Mouse (Mus musculus): Measurements from ENCODE around the gene Kdm4a. TPM values are rescaled to one million over a fixed set of nuclear protein-coding genes. Genes with fewer than 3 reads are reported as not detected.

Kdm4a gene
- total RNA-seq, 2 experiments from 2014 or later, result 56.5 to 66.7 TPM

DNA sequence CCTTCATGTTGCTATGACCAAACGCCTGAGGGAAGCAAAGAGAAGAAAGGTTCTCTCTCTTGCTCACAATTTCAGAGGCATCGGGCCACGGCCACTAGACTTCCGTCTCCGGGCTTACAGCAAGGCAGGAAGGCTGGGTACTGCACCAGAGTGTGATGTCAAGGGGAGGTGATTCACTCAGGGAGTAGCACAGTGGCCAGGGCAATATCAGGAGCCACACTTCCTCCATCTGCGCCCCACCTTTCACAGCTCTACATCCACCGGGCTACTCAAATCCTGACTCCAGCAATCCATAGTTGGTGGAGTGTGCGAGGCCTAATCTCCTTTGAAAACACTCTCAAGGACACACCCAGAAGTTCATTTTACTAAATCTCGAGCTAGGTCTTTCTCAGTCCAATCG is 62.3 kb downstream of the Kdm4a start:
- no peak for DNase-seq (ENCODE audit: low spot score in 2 of 2)

DNA sequence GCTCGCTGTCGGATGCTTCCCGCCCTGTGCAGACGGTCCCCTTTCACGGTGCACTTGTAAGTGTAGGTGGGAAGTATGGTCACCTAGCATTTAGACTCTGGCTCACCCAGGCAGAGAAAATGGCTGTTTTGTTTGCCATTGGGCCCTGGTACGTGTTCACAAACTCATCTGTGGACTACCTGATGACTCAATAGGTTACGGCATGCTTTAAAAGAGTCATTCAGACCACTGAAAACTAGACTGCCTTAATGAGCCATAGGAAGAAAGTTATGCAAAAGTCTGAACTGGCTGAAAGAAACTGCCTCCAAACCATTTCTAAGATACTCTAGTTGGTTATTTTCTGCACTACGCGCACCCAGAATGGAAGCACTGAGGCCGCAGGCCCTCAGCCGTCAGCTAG is 63.7 kb downstream of the Kdm4a start:
- DNase-seq (ENCODE audit: low spot score in 2 of 2), result no peak

DNA sequence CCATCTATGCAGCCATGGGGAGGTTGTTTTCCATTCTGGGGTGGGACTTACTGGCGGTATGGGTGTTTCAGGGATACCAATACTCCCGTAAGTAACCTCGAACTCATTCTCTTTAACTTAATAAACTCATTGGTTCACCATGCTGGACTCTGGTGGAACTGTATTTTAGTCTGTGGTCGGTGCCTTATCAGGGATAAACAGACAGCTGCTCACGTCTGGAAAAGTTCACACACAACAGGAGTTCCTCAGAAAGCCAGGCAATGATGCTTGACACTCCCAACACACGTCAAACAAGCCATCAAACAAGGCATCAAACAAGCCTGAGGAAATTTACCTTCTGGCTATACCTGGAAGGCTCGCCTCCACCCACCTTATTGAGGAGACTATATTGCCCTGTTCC is 64.7 kb downstream of the Kdm4a start:
- no peak for DNase-seq (ENCODE audit: low spot score in 2 of 2)

DNA sequence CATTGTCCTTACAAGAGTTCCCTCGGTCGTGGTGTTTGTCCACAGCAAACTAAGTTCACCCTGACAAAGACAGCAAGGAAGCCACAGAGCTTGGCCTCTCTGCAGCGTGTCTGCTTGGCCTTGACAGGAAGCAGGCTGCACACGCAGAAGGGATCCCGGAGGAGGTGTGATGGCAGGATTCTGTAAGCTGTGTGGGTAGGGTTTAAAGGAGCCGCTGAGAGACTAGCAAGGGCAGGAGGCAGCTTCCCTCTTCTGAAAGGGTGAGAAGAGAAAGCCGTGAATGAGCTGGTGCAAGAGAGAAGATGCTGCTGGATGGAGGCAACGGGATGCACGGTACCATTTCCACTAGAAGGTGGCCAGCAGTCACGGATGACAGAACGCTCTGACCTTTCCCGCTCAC is 67.2 kb downstream of the Kdm4a start:
- DNase-seq (ENCODE audit: low spot score in 2 of 2), result no peak

DNA sequence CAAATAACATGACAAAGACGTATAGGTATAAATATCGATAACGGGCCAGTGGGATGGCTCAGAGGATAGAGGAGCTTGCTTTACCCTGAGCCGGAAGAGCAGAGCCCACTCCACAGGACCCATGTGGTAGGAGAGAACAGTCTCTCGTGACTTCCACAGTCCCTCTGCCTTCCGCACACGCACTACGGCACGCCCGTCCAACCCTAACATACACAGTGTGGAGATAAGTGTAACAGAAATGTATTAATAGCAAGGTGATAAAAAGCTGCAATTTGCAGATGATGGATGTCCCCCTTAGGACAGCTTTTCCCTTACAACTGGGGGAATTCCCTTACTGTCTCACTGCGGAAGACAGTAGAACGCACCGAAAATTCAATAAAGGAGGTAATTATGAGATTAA is 70.2 kb downstream of the Kdm4a start:
- no peak for DNase-seq (ENCODE audit: low spot score in 2 of 2)

DNA sequence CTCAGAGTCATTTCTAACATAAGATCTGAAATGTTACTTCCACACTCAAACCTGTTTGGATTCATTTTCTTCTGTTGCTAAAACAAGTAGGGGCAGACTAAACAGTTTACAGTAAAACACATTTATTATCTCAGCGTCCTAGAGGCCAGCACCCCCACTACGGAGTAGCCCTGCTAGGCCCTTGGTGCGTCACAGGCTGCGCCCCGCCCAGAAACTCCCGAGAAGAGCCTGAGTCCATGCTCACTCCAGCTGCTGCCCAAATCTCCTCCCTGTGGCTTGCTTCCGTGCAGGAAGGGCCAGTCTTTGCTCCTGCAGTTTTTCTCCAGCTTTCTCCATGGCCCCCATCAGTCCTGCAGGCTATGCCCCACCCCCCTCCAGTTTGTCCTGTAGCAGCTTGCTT is 71.1 kb downstream of the Kdm4a start:
- DNase-seq (ENCODE audit: low spot score in 2 of 2), result no peak

DNA sequence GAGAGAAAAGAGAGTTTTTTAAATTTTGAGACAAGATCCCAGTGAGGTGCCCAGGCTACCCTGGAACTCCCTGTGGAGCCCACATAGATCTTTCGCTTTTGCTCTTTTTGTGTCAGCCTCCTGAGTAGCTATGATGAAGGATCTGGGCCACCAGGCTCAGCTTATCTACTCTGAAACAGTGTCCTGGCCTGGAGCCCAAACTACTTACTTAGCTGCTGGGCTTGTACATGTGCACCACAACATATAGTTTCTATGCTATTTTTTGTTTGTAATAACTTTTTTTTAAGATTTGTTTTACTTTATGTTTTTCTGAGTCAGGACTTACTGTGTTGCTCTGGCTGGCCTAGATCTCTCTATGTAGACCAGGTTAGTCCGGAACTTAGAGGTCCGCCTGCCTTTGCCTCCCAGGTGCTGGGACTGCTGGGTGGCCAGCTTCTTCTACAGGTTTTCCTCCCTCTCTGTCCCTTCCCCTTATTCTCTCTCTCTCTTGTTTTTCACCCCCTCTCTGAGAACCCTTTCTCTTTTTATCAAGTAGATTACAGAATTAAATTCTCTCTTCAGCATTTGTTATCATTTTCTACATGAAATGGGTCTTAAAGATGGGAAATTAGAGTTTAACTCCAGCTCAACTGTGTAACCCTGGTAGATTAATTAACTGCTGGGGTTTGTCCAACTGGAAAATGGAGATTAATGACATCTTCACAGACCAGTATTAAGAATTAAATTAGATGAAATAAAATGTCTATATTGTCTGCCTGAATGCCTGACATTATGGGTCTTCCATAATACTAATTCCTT is 74.4 kb downstream of the Kdm4a start:
- no peak for DNase-seq (ENCODE audit: low spot score in 2 of 2)

DNA sequence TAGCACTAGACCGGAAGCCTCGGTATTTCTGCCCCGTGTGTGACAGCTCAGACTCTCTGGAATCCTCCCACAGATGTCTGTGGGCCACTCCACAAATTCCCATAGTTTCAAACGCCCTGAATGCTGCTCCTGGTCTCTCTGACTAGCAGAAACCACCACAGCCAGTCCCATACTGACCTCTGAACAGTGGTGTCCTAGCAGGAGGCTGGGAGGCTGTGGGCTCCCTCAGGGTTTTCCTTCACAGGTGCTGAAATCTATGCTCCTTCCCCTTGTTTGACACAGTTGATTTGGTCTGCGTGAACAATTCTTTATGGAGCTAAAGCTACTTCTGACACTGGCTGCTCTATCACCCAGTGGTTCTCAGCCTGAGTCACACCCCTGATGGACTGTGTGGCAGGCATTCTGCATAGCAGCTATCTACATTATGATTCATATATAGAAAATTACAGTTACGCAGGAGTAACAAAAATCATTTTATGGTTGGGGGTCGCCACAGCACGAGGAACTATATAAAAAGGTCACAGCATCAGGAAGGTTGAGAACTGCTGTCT is 76.5 kb downstream of the Kdm4a start:
- DNase-seq (ENCODE audit: low spot score in 2 of 2), result no peak

DNA sequence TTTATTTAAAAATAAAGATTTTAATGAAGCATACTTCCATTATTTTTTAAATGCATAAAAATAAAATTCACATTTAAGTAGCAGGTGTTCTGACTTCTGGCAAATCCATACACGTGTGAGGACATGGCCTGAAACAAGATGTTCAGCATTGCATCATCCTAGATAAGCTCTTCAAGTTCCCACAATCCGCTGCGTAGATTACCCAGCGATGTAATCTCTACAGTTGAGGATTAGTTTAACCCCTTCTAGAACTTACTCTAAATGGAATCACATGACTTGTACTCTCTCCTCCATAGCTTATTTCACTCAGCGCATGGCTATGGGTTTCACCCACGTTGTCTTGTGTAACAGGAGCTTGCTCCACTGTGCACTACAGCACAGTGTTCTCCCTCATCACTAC is 78.3 kb downstream of the Kdm4a start:
- DNase-seq (ENCODE audit: low spot score in 2 of 2), result no peak

DNA sequence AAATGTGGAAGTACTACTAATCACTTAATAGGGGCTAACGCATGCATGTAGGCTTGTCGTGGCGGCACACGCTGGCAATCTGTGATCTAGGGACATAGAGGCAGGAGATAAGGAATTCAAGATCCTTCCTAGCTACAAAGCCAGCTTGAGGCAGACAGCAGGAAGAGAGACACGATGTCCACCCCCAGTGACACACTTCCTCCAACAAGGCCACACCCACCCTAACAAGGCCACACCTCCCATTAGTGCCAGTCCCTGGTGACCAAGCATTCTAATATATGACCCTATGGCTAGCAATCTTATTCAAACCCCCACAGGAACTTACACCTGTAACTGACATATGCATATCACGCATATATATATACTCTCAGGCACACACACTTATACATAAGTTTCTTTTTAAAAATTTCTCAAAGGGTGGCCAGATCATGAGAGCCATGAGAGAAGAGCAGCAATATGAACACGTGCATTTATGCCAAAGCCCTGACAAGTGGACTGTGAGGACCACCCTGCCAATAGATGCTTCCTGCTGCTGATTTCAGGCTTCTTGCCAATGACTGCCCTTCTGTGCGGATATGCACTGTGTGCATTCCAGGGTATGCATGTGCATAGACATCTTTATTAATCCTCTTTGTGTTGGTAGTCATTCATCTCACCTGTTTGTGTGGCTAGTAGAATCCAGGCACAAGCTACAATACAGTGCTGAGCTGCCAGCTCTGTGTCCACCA is 80.0 kb downstream of the Kdm4a start:
- DNase-seq (ENCODE audit: low spot score in 2 of 2), result no peak

DNA sequence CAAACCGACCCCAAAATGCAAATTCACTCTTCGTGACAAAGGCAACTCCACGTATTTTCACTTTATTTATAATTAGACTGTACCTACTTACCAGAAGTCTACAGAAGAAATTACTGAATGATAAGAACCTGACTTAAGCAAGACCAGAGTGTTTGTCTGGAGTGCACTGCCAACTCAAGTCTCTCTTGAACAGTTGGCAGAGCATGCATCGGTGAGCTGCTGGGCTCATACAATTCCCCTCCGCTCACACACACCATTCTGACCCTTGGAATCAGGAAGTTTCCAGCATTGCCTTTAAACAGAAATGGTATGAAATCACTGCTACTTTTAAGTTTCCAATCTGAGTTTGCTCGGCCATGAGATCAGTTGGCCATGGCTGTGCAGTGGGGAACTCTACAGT is 81.3 kb downstream of the Kdm4a start:
- DNase-seq (ENCODE audit: low spot score in 2 of 2), result no peak

DNA sequence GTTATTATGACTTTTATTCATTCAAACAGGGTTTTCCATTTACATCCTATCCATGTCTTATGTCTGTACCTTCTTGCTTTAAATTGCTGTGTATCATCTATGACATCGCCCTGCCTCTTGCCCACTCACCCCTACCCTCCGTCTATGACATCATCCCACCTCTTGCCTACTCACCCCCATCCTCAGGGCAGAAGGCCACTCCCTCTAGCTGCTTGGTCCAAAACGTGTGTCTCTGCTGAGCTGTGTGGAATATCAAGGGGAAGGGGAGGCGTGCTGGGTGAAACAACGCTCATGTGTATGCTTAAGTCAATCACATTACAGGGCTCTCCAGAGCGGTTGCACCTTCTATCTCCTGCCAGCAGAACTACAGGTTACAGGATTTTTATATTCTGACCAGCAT is 83.8 kb downstream of the Kdm4a start:
- DNase-seq (ENCODE audit: low spot score in 2 of 2), result no peak

DNA sequence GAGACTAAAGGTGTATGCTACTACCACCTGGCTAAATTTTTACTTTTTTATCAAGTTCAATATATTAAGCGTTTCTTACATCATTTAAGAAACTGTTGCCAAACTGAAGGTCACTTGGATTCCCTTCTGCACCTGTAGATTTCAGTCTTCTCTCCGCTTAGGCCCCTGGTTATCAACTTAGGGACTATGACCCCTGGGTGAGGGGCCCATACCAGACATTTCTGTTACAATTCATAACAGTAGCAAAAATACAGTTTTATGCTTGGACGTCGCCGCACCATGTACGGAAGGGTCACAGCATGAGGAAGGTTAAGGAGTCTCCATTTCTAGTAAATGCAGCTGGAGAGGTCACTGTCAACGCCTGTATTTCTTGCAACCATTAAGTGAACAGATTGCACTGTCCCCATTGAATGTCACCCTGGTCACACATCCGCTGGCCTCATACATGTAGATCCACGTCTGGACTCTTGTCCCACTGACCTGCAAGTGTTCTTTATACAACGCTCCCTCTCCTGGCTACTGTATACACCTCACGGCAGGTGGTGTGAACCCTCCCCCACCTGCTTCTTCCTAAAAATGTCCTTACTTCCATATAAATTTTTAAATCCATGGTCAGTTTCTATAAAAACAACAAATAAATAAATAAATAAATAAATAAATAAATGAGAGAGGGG is 86.9 kb downstream of the Kdm4a start:
- DNase-seq (ENCODE audit: low spot score in 2 of 2), result no peak

DNA sequence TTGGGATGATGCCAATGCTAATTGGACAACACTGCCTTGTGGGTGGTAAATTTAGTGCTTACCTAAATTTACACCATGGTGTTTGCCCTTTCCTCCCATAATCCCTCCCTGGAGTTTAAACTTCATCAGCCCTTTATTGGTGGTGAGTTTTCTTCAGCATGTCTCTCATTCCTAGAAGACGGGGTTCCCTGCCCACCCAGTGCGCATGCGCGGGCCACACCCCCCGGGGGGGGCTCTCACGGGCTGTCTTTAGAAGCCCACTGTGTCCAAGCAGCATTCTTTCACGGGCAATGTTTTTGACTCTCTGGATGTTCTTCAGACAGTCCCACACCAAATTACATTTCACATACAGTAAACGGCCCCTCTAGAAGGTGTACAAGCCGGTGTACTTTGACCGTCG is 89.4 kb downstream of the Kdm4a start:
- DNase-seq (ENCODE audit: low spot score in 2 of 2), result peak in 1 of 2 experiments; percentile 31

DNA sequence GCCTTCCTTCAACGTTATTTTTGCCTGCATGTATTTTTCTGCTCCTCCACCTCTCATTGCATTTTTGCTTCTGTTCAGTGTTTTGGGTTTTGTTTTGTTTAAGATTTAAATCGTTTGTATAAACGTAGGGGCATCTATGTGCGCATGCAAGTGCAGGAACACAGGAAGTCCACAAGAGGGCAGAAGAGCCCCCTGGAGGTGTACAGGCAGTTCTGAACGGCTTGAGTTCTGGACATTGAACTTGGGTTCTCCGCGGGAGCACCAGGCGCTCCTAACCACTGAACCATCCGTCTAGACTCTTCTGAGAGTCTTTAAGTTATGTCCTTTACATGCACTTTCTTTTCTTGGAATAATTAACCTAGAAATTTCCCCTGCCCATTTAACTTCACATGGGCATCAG is 89.9 kb downstream of the Kdm4a start:
- DNase-seq (ENCODE audit: low spot score in 2 of 2), result peak; percentile 33 to 49

DNA sequence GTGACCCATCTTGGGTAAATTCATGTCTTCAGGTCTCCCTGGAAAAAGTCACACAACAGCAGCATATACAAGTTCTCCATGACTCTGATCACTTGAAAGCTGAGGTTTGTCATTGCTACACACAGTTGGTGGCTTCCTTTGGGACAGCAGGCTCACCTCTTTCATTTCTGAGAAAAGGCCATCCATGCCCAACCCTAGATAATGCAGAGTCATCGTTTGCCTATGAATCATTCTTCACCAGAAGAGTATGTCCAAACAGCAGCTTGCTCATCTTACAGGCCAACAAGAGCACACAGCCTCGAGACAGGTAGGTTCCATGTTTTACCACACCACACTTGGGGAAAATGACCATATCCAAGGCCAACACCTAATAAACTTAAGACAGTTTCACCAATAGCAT is 91.1 kb downstream of the Kdm4a start:
- DNase-seq (ENCODE audit: low spot score in 2 of 2), result no peak

Small RNA genes lying within 50 kb of the gene (microRNA-seq; reads per million reads assigned to microRNA genes)
- gene Mir7226, result 0.67 to 1.6 reads per million in 2 experiments

Other genes starting within 250 kb of the Kdm4a start
- 10 to 100 TPM; 37.6 to 38.3 TPM for gene St3gal3, start 45.1 kb downstream of the Kdm4a start, total RNA-seq (2021)
- 100 to 1,000 TPM; 140 to 142 TPM for gene Ptprf, start 111.4 kb upstream of the Kdm4a start, total RNA-seq (2021)
- gene Szt2, start 229.2 kb upstream of the Kdm4a start, total RNA-seq (2021), result 10 to 100 TPM; 33.5 to 42.2 TPM
- 10 to 100 TPM; 75.8 to 80.1 TPM for gene Med8, start 229.3 kb upstream of the Kdm4a start, total RNA-seq (2021)
- gene Elovl1, start 248.1 kb upstream of the Kdm4a start, total RNA-seq (2021), result 10 to 100 TPM; 16.4 to 17.7 TPM

Data from layer of hippocampus, postnatal 10 days (tissue).